Mouse (Mus musculus): Measurements from ENCODE around the gene Cass4. TPM values are rescaled to one million over a fixed set of nuclear protein-coding genes. Genes with fewer than 3 reads are reported as not detected.

Gene Cass4
- 0.05 and 0.27 TPM in 2 replicates for polyA plus RNA-seq (2014; fragmentation: Nextera tagmentation; extraction: Ambion mirVana)

DNA sequence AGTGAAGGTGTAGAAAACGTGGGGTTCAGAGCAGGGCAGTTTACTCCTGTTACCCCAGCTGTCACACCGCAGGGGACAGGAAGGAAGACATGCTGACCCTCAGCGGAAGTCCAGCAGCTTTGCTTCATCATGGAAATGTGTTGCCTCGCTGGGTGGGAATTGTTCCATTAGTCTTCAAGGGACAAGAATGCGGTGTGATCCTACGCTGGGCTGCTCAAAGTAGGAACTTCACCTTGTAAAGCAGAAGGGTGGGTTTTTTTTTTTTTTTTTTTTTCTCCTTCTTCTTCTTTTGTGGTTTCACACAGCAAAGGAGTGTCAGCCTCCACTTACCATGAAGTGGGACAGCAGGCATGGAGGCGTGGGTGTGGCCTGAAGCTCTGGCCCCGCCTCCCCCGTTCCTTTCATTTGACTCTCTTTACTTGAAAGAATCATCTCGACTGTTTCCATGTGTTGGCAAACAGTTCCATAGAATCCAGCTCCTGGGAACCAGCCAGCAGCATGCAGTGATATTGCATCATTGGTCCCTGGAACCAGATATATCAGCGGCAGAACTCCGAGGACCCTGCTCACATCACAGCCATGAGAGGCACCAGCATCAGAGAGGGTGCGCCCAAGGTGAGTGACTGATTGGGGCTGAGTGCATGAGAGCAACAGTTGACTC is at the start of gene Cass4:
Cass4 (plus strand) TSS at position 404 of the 661 bp plus-strand sequence.
- no peaks in the 10 kb centered on the region for H3K4me1 ChIP-seq (replicated peaks; ENCODE audit: control insufficient read depth, insufficient read depth, low read length)
- H3K36me3 ChIP-seq (replicated peaks; ENCODE audit: control insufficient read depth, insufficient read depth): no peaks in the 10 kb centered on the region
- H3K9ac ChIP-seq: no peak within 1 kb of the TSS
- ATAC-seq (ENCODE audit: low FRiP score): no peak
- no peaks in the 10 kb centered on the region for H3K9me3 ChIP-seq (ENCODE audit: control insufficient read depth, low read length)
- DNase-seq (ENCODE audit: low spot score): no peak
- no peaks in the 10 kb centered on the region for H3K27me3 ChIP-seq (ENCODE audit: control insufficient read depth, insufficient read depth, low read length)
- no peak within 1 kb of the TSS for H3K27ac ChIP-seq
- no peak within 1 kb of the TSS for H3K4me2 ChIP-seq (replicated peaks)
- no peak within 1 kb of the TSS for H3K4me3 ChIP-seq (replicated peaks; ENCODE audit: low read length)
- WGBS: 41% methylated on average over 13 of the region's 13 CpGs

DNA sequence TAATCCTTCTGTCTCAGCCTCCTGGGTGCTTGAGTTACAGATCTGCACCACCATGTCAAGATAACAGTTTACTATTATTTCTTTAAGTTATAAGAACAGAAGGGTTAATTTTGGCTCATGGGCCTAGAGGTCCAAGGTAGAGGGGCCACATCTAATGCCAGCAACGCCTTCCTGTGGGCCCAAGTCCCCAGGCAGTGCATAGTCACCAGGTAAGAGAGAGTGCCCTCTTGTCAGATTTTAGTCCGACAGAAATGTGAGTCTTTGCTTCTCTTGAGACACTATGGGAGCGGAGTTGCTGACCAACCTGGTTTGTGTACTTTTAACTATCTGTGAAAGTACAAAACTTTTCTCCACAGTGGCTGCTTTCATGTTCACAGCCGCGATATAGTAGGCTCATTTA is 48.9 kb upstream of the Cass4 start:
- no peaks in the 10 kb centered on the region for H3K27me3 ChIP-seq (ENCODE audit: control insufficient read depth, insufficient read depth, low read length)
- DNase-seq (ENCODE audit: low spot score) (no peak), ATAC-seq (ENCODE audit: low FRiP score) (no peak)
- WGBS: 37% methylated on average over 5 of the region's 5 CpGs
- H3K4me2 ChIP-seq (replicated peaks): peak overlapping the region; percentile 100
- peak overlapping the region; percentile 78 for H3K4me3 ChIP-seq (replicated peaks; ENCODE audit: low read length)
- H3K9ac ChIP-seq: 0 out of 2 replicates have a peak overlapping the region, but pooled peaks have one; percentile 25
- peak overlapping the region; percentile 60 for H3K27ac ChIP-seq
- no peaks in the 10 kb centered on the region for H3K36me3 ChIP-seq (replicated peaks; ENCODE audit: control insufficient read depth, insufficient read depth)
- H3K4me1 ChIP-seq (replicated peaks; ENCODE audit: control insufficient read depth, insufficient read depth, low read length): peaks cover 20% of the 10 kb centered on the region
- H3K9me3 ChIP-seq (ENCODE audit: control insufficient read depth, low read length): no peaks in the 10 kb centered on the region

DNA sequence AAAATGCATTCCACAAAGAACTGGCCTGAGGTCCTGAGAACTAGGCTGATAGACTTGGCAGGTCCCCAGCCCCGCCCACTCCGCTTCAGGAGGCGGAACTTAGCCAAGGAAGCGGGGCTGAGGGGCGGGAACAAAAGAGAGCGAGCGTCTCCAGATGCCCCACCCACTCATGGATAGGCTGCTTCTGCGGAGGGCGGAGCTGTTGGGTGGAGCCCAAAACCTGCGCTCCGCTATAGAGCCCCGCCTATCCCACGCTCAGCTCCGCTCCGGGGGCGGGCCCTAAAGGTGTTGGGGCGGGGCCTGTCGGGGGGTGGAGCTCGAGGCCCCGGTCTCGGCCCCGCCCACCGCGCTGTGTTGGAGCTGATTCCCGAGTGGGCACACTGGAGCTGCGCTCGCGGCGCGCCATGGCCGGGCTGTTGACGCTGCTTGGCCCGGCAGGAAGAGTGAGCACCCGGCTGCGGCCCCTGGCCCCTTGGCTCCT is 48.3 kb upstream of the Cass4 start, which contains the start of gene Fam210b:
Fam210b (plus strand) TSS at position 308 of the 481 bp plus-strand sequence.
- Histone ChIP-seq H3K4me1 (replicated peaks; ENCODE audit: control insufficient read depth, insufficient read depth, low read length) (peaks cover 20% of the 10 kb centered on the region), H3K9me3 (ENCODE audit: control insufficient read depth, low read length) (no peaks in the 10 kb centered on the region), H3K9ac (peak within 1 kb of the TSS; percentile 72), H3K4me2 (replicated peaks) (peak within 1 kb of the TSS; percentile 100), H3K27me3 (ENCODE audit: control insufficient read depth, insufficient read depth, low read length) (no peaks in the 10 kb centered on the region), H3K4me3 (replicated peaks; ENCODE audit: low read length) (peak within 1 kb of the TSS; percentile 78), H3K36me3 (replicated peaks; ENCODE audit: control insufficient read depth, insufficient read depth) (no peaks in the 10 kb centered on the region), H3K27ac (peak within 1 kb of the TSS; percentile 60)
- DNase-seq (ENCODE audit: low spot score) (peak; percentile 93), ATAC-seq (ENCODE audit: low FRiP score) (peak; percentile 96)
- under 1% methylated on average over 32 of the region's 35 CpGs for WGBS

DNA sequence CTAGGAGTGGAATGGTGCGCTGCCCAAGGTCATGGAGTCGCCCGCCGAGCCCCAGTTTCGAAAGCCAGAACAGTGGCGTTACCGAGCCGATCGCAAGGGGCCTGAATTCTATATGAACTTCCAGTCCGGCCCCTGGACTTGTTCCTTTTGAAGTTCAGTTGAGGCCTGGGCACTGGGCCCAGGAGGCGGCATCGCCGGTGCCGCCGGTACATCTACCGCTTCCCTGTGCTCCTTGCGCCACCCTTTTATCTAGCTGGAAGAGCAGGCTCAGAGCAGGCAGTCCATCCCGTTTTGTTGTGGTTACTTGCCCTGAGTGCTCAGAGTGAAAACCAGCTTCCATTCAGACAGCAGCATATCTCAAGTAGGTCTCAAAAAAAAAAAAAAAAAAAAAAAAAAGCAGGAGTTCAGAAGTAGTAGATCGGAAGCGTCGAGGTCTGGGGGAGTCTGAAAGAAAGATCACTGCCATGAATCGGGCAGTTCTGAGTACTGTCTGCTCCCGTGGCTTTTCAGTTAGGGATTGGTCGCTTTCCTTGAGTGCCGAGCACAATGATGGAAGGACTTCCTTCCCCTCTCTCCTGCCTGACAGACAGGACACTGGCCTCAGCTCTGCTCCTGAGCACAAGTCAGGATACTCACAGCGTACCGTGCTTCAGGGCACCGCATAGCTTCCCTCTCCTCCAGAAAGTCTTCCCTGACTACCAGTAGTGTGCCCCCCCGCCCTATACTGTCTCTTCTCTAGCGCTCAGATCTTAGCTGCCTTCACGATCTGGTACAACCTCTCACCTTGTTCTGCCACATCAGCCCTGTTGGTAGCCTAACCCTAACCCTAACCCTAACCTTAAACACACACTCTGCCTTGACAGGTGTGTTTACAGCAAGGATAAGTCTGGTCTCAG is 47.3 kb upstream of the Cass4 start:
- ATAC-seq (ENCODE audit: low FRiP score) (no peak), DNase-seq (ENCODE audit: low spot score) (peak; percentile 43)
- H3K4me2 ChIP-seq (replicated peaks): peak overlapping the region; percentile 100
- peak overlapping the region; percentile 72 for H3K9ac ChIP-seq
- H3K36me3 ChIP-seq (replicated peaks; ENCODE audit: control insufficient read depth, insufficient read depth): no peaks in the 10 kb centered on the region
- H3K9me3 ChIP-seq (ENCODE audit: control insufficient read depth, low read length): no peaks in the 10 kb centered on the region
- H3K4me1 ChIP-seq (replicated peaks; ENCODE audit: control insufficient read depth, insufficient read depth, low read length): peaks cover 20% of the 10 kb centered on the region
- peak overlapping the region; percentile 47 for H3K27ac ChIP-seq
- 9% methylated on average over 31 of the region's 31 CpGs for WGBS
- H3K27me3 ChIP-seq (ENCODE audit: control insufficient read depth, insufficient read depth, low read length): no peaks in the 10 kb centered on the region
- peak overlapping the region; percentile 78 for H3K4me3 ChIP-seq (replicated peaks; ENCODE audit: low read length)

DNA sequence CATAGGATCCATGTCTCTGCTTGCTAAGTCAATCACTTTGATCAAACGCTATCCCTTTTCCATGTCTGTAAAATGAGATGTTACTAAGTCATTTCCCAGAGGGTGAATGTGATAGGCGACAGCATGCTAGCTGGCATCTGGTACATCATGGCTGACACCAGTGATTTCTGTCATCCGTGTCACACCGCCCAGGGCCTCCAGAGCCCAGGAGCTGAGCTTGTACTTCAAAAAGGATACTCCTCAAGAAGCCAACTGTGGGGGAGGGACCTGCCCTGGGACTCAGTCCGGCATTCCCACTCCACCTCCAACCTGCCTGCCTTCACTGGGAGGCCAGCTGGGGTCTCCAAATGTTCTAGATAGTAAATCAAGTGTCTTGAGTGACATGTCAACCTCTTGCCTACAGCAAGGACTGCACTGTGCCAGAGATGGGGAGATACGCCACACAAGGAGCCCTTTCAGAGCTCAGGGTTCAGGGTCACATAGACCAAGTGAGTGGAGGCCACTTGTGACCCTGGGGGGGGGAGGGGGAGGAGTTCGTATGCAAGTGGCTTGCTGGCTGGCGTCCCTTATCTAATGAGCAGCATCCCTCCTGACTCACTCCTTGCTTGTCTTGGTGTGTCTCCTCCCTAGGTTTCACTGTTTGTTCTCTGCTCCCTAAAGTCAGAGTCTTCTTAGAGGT is 46.5 kb upstream of the Cass4 start:
- H3K36me3 ChIP-seq (replicated peaks; ENCODE audit: control insufficient read depth, insufficient read depth): no peaks in the 10 kb centered on the region
- no peak overlapping the region for H3K27ac ChIP-seq
- H3K4me3 ChIP-seq (replicated peaks; ENCODE audit: low read length): peak overlapping the region; percentile 78
- H3K9me3 ChIP-seq (ENCODE audit: control insufficient read depth, low read length): no peaks in the 10 kb centered on the region
- peak overlapping the region; percentile 100 for H3K4me2 ChIP-seq (replicated peaks)
- WGBS: 57% methylated on average over 8 of the region's 8 CpGs
- H3K27me3 ChIP-seq (ENCODE audit: control insufficient read depth, insufficient read depth, low read length): no peaks in the 10 kb centered on the region
- DNase-seq (ENCODE audit: low spot score): no peak
- H3K9ac ChIP-seq: peak overlapping the region; percentile 72; the same call in 1 of the 2 replicates
- ATAC-seq (ENCODE audit: low FRiP score): no peak
- H3K4me1 ChIP-seq (replicated peaks; ENCODE audit: control insufficient read depth, insufficient read depth, low read length): peaks cover 20% of the 10 kb centered on the region

DNA sequence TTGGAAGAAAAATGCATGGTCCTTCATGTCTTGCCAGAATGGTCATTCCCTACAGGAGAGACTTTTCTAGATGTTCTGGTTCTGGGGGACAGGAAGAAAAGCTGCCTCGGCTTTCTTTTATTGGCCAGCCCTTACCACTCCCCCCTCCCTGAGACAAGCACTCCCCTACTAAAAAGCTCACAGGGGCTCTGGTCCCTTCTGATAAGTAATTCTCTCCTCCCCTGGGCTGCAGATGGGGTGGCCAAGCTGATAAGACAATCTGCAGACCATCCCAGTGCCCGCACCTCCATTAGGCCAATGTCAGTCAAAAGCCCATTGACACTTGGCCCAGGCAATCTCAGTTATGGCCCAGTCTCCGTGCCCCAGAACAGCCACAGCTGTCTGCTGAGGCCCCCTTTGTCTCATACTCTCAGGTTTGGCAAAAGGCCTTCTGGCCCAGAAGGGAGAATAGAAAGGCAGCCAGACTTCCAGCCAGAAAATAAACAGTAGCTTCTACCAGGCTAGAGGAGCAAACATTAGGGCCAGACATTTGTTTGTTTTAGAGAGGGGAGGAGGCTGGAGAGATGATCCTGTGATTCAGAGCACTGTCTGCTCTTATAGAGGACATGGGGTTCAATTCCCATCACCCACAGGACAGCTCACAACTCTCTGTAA is 45.2 kb upstream of the Cass4 start:
- Histone ChIP-seq H3K27me3 (ENCODE audit: control insufficient read depth, insufficient read depth, low read length) (no peaks in the 10 kb centered on the region), H3K4me2 (replicated peaks) (peak overlapping the region; percentile 17; the same call in 1 of the 2 replicates), H3K36me3 (replicated peaks; ENCODE audit: control insufficient read depth, insufficient read depth) (no peaks in the 10 kb centered on the region), H3K27ac (0 out of 2 replicates have a peak overlapping the region, but pooled peaks have one; percentile 43), H3K9ac (no peak overlapping the region), H3K4me1 (replicated peaks; ENCODE audit: control insufficient read depth, insufficient read depth, low read length) (peaks cover 26% of the 10 kb centered on the region), H3K9me3 (ENCODE audit: control insufficient read depth, low read length) (no peaks in the 10 kb centered on the region), H3K4me3 (replicated peaks; ENCODE audit: low read length) (no peak overlapping the region)
- whole genome bisulfite sequencing: 52% methylated on average over 3 of the region's 3 CpGs
- no peak for ATAC-seq (ENCODE audit: low FRiP score)
- peak; percentile 62 for DNase-seq (ENCODE audit: low spot score)

DNA sequence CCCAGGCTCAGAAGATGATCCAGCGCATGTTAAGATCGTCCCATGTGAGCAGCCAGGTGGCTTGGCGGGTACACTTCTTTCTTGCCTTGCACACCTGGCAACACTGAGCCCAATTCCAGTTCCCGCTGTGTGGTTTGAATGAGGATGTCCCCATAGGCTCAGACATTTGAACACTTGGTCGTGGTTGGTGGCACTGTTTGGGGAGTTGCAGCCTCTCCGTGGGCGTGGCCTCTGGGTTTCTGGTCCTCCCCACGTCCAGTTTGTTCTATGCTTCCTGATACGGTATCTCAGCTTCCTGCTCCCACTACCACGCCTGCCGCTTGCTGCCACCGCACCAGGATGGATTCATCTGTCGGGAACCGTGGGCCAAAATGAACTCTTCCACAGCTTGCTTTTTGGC is 43.8 kb upstream of the Cass4 start:
- DNase-seq (ENCODE audit: low spot score): no peak
- no peaks in the 10 kb centered on the region for H3K27me3 ChIP-seq (ENCODE audit: control insufficient read depth, insufficient read depth, low read length)
- H3K4me1 ChIP-seq (replicated peaks; ENCODE audit: control insufficient read depth, insufficient read depth, low read length): peaks cover 22% of the 10 kb centered on the region
- no peak overlapping the region for H3K4me2 ChIP-seq (replicated peaks)
- no peak overlapping the region for H3K27ac ChIP-seq
- no peaks in the 10 kb centered on the region for H3K9me3 ChIP-seq (ENCODE audit: control insufficient read depth, low read length)
- H3K4me3 ChIP-seq (replicated peaks; ENCODE audit: low read length): no peak overlapping the region
- no peaks in the 10 kb centered on the region for H3K36me3 ChIP-seq (replicated peaks; ENCODE audit: control insufficient read depth, insufficient read depth)
- no peak overlapping the region for H3K9ac ChIP-seq
- ATAC-seq (ENCODE audit: low FRiP score): no peak
- WGBS: 77% methylated on average over 14 of the region's 14 CpGs

DNA sequence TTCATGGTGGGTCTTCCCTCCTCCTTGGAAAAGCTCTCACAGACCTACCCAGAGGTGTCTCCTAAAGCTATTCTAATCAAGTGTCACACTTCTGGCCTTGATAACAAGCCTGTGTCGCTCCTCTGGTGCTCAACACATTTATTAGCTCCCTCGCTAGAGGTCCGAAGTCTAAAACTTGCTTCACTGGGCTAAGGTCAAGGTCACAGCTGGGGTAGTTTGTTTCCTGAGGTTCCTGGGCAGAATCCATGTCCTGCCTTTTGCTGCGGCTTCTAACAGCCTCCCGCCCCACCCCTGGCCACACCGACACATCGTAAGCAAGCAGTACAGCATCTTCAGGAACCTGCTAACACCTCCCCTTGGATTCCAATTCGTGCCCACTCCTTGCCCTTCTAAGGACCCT is 42.8 kb upstream of the Cass4 start:
- Histone ChIP-seq H3K9ac (no peak overlapping the region), H3K36me3 (replicated peaks; ENCODE audit: control insufficient read depth, insufficient read depth) (no peaks in the 10 kb centered on the region), H3K27me3 (ENCODE audit: control insufficient read depth, insufficient read depth, low read length) (no peaks in the 10 kb centered on the region), H3K4me1 (replicated peaks; ENCODE audit: control insufficient read depth, insufficient read depth, low read length) (peaks cover 20% of the 10 kb centered on the region), H3K4me3 (replicated peaks; ENCODE audit: low read length) (no peak overlapping the region), H3K9me3 (ENCODE audit: control insufficient read depth, low read length) (no peaks in the 10 kb centered on the region), H3K27ac (no peak overlapping the region), H3K4me2 (replicated peaks) (no peak overlapping the region)
- DNase-seq (ENCODE audit: low spot score): no peak
- 83% methylated on average over 8 of the region's 8 CpGs for WGBS
- no peak for ATAC-seq (ENCODE audit: low FRiP score)

Data from hindbrain, embryonic 14.5 days (tissue).